Mouse (Mus musculus) kidney, adult 18-20 months (tissue): Measurements from ENCODE around the gene Trim13.
"Not testable (repeated sequence)": the region's sequence is repeated elsewhere in the genome, so short reads cannot be mapped to it uniquely, and the experiment has no call there.

Source experiments
- DNase-seq: peaks from one replicate; pipeline ENCODE4 v3.0.0; 2021

The Trim13 gene

GRCm38 (mm10) chr14:61597968-61598367, at the start of gene Trim13:
Gene Trim13, plus strand, starts transcription at chr14:61598247.
- DNase-seq = no peak

GRCm38 (mm10) chr14:61548614-61549013, 49.4 kb upstream of the Trim13 start:
- no peak for DNase-seq

- DNase-seq = no peak
Observed at GRCm38 (mm10) chr14:61555931-61556288, 42.1 kb upstream of the Trim13 start.

GRCm38 (mm10) chr14:61556289-61557147, 41.5 kb upstream of the Trim13 start, which contains the start of gene Spryd7:
Gene Spryd7, minus strand, starts transcription at chr14:61556886.
- peak; percentile 98 for DNase-seq

GRCm38 (mm10) chr14:61558901-61559300, 39.1 kb upstream of the Trim13 start:
- DNase-seq = no peak

GRCm38 (mm10) chr14:61559856-61560255, 38.2 kb upstream of the Trim13 start:
- DNase-seq = no peak

GRCm38 (mm10) chr14:61566211-61566610, 31.8 kb upstream of the Trim13 start:
- DNase-seq = not testable (repeated sequence)

GRCm38 (mm10) chr14:61569344-61569743, 28.7 kb upstream of the Trim13 start:
- DNase-seq = no peak

GRCm38 (mm10) chr14:61571366-61571765, 26.7 kb upstream of the Trim13 start:
- DNase-seq = peak; percentile 89

- DNase-seq = no peak
Observed at GRCm38 (mm10) chr14:61572131-61572530, 25.9 kb upstream of the Trim13 start.

GRCm38 (mm10) chr14:61575066-61575465, 23.0 kb upstream of the Trim13 start:
- DNase-seq = no peak

GRCm38 (mm10) chr14:61575941-61576340, 22.1 kb upstream of the Trim13 start:
- no peak for DNase-seq

- DNase-seq = no peak
Observed at GRCm38 (mm10) chr14:61589288-61590065, 8.6 kb upstream of the Trim13 start.

GRCm38 (mm10) chr14:61596719-61597426, 1.2 kb upstream of the Trim13 start:
- no peak for DNase-seq

- peak; percentile 92 for DNase-seq
Observed at GRCm38 (mm10) chr14:61599057-61599806, 1.2 kb downstream of the Trim13 start.

- no peak for DNase-seq
Observed at GRCm38 (mm10) chr14:61601348-61601747, 3.3 kb downstream of the Trim13 start.

GRCm38 (mm10) chr14:61603069-61603755, 5.2 kb downstream of the Trim13 start:
- no peak for DNase-seq

GRCm38 (mm10) chr14:61604081-61604480, 6.0 kb downstream of the Trim13 start:
- DNase-seq = no peak

- DNase-seq = not testable (repeated sequence)
Observed at GRCm38 (mm10) chr14:61606088-61606487, 8.0 kb downstream of the Trim13 start.

- no peak for DNase-seq
Observed at GRCm38 (mm10) chr14:61607157-61607556, 9.1 kb downstream of the Trim13 start, which contains the start of gene Kcnrg. Gene Kcnrg, plus strand, starts transcription at chr14:61607457.

GRCm38 (mm10) chr14:61611766-61612165, 13.7 kb downstream of the Trim13 start:
- DNase-seq = peak; percentile 67

- DNase-seq = no peak
Observed at GRCm38 (mm10) chr14:61613319-61613718, 15.3 kb downstream of the Trim13 start.
